Mouse (Mus musculus) hindbrain, embryonic 13.5 days (tissue): Measurements from ENCODE around the gene Dglucy. TPM values are rescaled to one million over a fixed set of nuclear protein-coding genes. Genes with fewer than 3 reads are reported as not detected.

Experiments
- ATAC-seq: fragments of 200-750 bp; cut with Nextera tagmentation; 2 replicates; pipeline ENCODE4 v1.8.0; 2017; ENCODE audit warnings: moderate TSS enrichment; ENCODE audit not compliant: low FRiP score
- H3K27ac ChIP-seq: fragments of 300-500 bp; sonication (generic); 2 replicates; pipeline ENCODE4 v1.5.1; 2015; ENCODE audit warnings: inconsistent platforms, mild to moderate bottlenecking, moderate library complexity
- H3K27me3 ChIP-seq: fragments of 300-500 bp; sonication (generic); 2 replicates; pipeline ENCODE4 v1.6.1; 2015; ENCODE audit warnings: mild to moderate bottlenecking, inconsistent platforms
- H3K36me3 ChIP-seq: fragments of 300-500 bp; sonication (generic); 2 replicates; pipeline ENCODE4 v1.6.1; 2015; ENCODE audit warnings: mild to moderate bottlenecking, inconsistent platforms
- H3K4me1 ChIP-seq: fragments of 300-500 bp; sonication (generic); replicated peaks from 2 replicates; pipeline ENCODE4 v1.6.1; 2015; ENCODE audit warnings: inconsistent platforms
- H3K4me2 ChIP-seq: fragments of 300-500 bp; sonication (generic); 2 replicates; pipeline ENCODE4 v1.6.1; 2015; ENCODE audit warnings: inconsistent platforms, mild to moderate bottlenecking, moderate library complexity
- H3K4me3 ChIP-seq: fragments of 300-500 bp; sonication (generic); 2 replicates; pipeline ENCODE4 v1.5.1; 2015; ENCODE audit warnings: mild to moderate bottlenecking, inconsistent platforms
- H3K9ac ChIP-seq: fragments of 300-500 bp; sonication (generic); 2 replicates; pipeline ENCODE4 v1.6.1; 2015; ENCODE audit warnings: mild to moderate bottlenecking, inconsistent platforms
- H3K9me3 ChIP-seq: fragments of 300-500 bp; sonication (generic); 2 replicates; pipeline ENCODE4 v1.6.1; 2016; ENCODE audit warnings: inconsistent platforms
- WGBS: fragments of 180-500 bp; shearing (Covaris S2); methylation state at CpG from one replicate; pipeline ENCODE4 v1.1.7; 2015; 5-methylcytosine and 5-hydroxymethylcytosine counted together
- polyA plus RNA-seq: library from polyadenylated mRNA; unstranded; fragments of >200 nt; fragmentation: Nextera tagmentation; extraction: Ambion mirVana; gene quantifications from 2 replicates; pipeline ENCODE4 v1.2.1, GENCODE M21; 2015

Gene Dglucy
- polyA plus RNA-seq, 1 experiment from 2014 or later: 1.9 TPM

DNA sequence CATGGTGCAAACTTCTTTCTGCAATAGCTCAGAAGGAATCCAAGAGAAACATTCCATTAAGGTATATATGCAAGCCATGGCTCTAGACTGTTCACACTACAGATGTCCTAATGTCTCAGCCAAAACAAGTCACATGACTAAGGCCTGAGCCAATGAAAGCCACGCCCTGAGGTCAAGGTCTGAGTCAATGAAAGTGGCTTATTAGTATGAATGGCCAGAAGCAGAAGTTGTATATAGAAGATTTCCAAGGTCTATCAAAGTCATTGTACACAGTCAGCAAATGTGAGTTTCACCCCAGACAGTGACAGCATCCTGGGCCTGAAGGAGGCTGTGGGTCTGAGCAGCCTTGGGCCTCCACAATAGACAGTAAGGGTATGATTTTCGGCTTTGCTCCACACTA, 52.2 kb downstream of the Dglucy start:
- Histone ChIP-seq H3K4me2 (no peak overlapping the region), H3K9me3 (no peaks in the 10 kb centered on the region), H3K4me1 (peaks cover 11% of the 10 kb centered on the region; the same call in 1 of the 2 replicates), H3K27ac (no peak overlapping the region), H3K9ac (no peak overlapping the region), H3K36me3 (no peaks in the 10 kb centered on the region), H3K27me3 (no peaks in the 10 kb centered on the region), H3K4me3 (no peak overlapping the region)
- 79% methylated on average over 2 of the region's 2 CpGs for WGBS
- ATAC-seq: no peak

DNA sequence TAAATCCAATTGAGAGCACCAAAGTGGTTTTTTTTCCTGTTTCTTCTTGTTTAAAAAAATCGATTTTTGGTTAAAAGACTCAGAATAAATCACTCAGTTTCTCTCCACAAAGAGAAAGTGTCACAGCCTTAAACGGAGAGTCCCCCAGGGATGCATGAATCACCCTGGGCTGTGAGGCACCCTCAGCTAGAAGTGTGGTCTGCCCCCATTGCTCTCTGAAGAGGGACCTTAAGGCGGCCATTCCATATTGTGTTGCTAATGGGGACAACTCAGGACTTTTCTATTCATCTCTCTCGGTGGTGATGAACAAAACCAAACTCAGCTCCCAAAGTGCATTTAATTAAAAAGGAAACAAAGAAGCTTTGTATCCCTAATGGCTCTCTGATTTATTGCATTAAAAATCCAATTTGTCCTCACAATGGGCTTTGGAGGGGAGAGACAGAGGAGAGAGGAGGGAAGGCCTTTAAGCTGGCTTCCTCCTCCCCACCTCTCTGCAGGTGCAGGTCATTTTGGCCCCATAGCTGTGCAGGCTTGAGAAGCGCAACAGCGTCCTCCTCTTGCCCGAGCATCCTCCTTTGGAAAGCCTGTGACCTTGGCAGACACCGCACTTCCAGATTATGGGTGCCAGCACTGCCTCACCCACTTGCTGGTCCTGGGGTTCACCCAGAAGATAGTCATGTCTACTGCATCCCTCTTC, 52.9 kb downstream of the Dglucy start:
- peaks cover 11% of the 10 kb centered on the region; the same call in 1 of the 2 replicates for H3K4me1 ChIP-seq
- 24% methylated on average over 8 of the region's 8 CpGs for WGBS
- ATAC-seq: peak; percentile 83; the same call in 1 of the 2 replicates
- no peaks in the 10 kb centered on the region for H3K27me3 ChIP-seq
- H3K27ac ChIP-seq: 0 out of 2 replicates have a peak overlapping the region, but pooled peaks have one; percentile 0
- H3K4me2 ChIP-seq: no peak overlapping the region
- H3K9ac ChIP-seq: no peak overlapping the region
- H3K9me3 ChIP-seq: no peaks in the 10 kb centered on the region
- no peaks in the 10 kb centered on the region for H3K36me3 ChIP-seq
- H3K4me3 ChIP-seq: no peak overlapping the region

DNA sequence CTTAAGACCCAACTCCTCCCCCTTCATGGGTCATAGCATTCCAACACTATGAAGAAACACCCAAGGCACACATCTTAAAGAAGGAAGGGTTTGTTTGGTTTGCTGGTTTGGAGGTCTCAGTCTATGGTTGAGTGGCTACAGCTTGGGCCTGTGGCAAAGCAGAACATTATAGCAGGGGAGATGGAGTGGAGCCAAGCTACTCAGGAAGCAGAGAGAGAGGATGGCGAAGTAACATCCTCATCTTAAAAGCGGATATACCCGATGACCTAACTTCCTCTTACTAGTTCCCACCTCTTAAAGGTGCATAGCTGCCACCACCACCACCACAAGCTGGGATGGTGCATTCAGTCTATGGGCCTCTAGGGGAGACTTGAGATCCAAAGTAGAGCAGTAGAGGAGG, 58.4 kb downstream of the Dglucy start:
- 95% methylated on average over 3 of the region's 3 CpGs for WGBS
- Histone ChIP-seq H3K36me3 (no peaks in the 10 kb centered on the region), H3K4me1 (peaks cover 14% of the 10 kb centered on the region)

DNA sequence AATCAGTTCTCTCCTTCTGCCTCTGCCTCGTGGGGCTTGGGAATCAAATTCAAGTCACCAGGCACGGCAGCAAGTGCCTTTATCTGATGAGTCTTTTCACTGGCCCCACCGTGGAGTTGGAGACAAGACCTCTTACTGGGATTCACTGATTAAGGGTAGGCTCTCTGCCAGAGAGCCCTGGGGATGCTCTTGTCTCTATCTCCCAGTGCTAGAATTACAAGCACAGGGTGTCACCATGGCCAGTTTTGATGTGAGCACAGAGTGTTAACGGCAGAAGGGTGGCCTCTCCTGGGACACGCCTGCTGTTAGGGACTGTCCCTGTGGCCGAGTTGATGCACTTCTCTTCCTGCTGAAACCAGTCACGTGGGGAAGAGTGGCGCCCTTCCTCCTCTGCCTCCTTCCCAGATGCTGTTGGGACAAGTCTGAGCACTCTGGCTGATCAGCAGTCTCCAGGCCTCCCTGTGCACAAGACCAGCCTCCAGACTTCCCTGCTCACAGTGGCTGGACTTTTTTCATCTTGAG, 60.3 kb downstream of the Dglucy start:
- WGBS: 33% methylated on average over 8 of the region's 8 CpGs
- ATAC-seq: no peak
- H3K27me3 ChIP-seq: no peaks in the 10 kb centered on the region

More for the DNA sequence above, 58.4 kb downstream of the Dglucy start:
- Histone ChIP-seq H3K27me3 (no peaks in the 10 kb centered on the region), H3K9me3 (no peaks in the 10 kb centered on the region), H3K9ac (no peak overlapping the region), H3K4me3 (no peak overlapping the region), H3K4me2 (no peak overlapping the region), H3K27ac (no peak overlapping the region)
- no peak for ATAC-seq

DNA sequence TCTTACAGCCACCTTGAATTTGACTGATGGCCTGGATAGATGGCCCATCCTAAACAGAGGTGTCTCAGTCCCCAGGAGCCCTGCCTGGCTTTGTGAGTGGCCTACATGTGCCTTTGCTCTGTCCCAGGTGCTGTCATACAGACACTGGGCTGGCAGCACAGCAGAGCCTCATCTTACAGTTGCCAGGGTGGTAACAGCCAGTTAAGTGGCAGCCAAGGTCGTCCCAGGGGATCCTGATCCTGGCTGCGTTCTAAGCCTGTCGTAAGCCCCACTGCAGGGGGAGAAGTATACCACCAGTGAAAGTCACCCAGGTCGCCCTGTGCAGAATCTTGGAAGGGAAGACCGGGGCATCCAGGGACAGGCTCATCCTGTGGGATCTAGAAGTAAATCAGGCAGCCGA, 61.1 kb downstream of the Dglucy start:
- Histone ChIP-seq H3K4me2 (no peak overlapping the region), H3K27me3 (no peaks in the 10 kb centered on the region), H3K4me1 (peaks cover 14% of the 10 kb centered on the region), H3K4me3 (no peak overlapping the region), H3K9me3 (no peaks in the 10 kb centered on the region), H3K9ac (no peak overlapping the region), H3K27ac (no peak overlapping the region), H3K36me3 (no peaks in the 10 kb centered on the region)
- ATAC-seq: no peak
- 69% methylated on average over 6 of the region's 6 CpGs for WGBS

More for the DNA sequence above, 60.3 kb downstream of the Dglucy start:
- Histone ChIP-seq H3K9ac (no peak overlapping the region), H3K27ac (no peak overlapping the region), H3K4me3 (no peak overlapping the region), H3K4me1 (peaks cover 14% of the 10 kb centered on the region), H3K36me3 (no peaks in the 10 kb centered on the region), H3K9me3 (no peaks in the 10 kb centered on the region), H3K4me2 (no peak overlapping the region)

DNA sequence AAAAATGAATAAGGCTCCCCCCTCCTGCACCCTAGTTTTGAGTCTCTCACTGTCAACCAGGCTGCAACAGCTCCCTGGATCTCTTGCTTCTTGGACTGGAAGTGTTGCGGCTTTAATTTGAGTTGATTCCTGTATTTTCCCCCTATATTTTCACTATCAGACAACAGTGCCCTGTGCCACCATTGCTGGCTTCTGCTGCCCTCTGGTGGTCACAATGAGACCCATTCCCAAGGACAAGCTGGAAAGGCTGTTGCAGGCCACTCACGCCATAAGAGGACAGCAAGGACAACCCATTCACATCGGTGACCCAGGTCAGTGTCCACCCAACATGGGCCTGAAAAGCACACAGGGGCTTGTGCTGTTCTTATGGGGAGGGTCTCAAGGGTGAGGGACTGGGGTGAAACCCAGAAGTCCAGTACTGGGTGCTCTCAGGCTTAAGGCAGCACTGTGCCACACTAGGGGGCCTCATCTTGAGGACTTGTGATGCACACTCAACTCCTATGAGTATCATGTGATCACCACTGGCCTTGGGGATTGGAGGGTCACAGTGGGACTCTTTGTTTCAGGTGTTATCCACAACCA, 62.4 kb downstream of the Dglucy start:
- Histone ChIP-seq H3K4me3 (no peak overlapping the region), H3K9me3 (no peaks in the 10 kb centered on the region), H3K4me1 (peaks cover 14% of the 10 kb centered on the region), H3K9ac (no peak overlapping the region), H3K27me3 (no peaks in the 10 kb centered on the region), H3K36me3 (no peaks in the 10 kb centered on the region), H3K27ac (no peak overlapping the region), H3K4me2 (no peak overlapping the region)
- WGBS: 28% methylated on average over 3 of the region's 3 CpGs
- peak; percentile 71 for ATAC-seq

- peaks cover 28% of the 10 kb centered on the region for H3K4me1 ChIP-seq
- WGBS: 91% methylated on average over 4 of the region's 4 CpGs
- no peak overlapping the region for H3K4me2 ChIP-seq
- H3K9ac ChIP-seq: no peak overlapping the region
- H3K9me3 ChIP-seq: no peaks in the 10 kb centered on the region
- H3K27ac ChIP-seq: no peak overlapping the region
- no peaks in the 10 kb centered on the region for H3K27me3 ChIP-seq
- ATAC-seq: no peak
- H3K36me3 ChIP-seq: no peaks in the 10 kb centered on the region
- H3K4me3 ChIP-seq: no peak overlapping the region
Observed at GRCm38 (mm10) chr12:100843171-100843570, 64.3 kb downstream of the Dglucy start.

GRCm38 (mm10) chr12:100844546-100844945, 65.7 kb downstream of the Dglucy start:
- H3K4me3 ChIP-seq: no peak overlapping the region
- H3K9me3 ChIP-seq: no peaks in the 10 kb centered on the region
- H3K27ac ChIP-seq: no peak overlapping the region
- H3K36me3 ChIP-seq: no peaks in the 10 kb centered on the region
- ATAC-seq: no peak
- H3K4me1 ChIP-seq: peaks cover 19% of the 10 kb centered on the region
- H3K9ac ChIP-seq: no peak overlapping the region
- 81% methylated on average over 7 of the region's 7 CpGs for WGBS
- H3K27me3 ChIP-seq: no peaks in the 10 kb centered on the region
- no peak overlapping the region for H3K4me2 ChIP-seq

DNA sequence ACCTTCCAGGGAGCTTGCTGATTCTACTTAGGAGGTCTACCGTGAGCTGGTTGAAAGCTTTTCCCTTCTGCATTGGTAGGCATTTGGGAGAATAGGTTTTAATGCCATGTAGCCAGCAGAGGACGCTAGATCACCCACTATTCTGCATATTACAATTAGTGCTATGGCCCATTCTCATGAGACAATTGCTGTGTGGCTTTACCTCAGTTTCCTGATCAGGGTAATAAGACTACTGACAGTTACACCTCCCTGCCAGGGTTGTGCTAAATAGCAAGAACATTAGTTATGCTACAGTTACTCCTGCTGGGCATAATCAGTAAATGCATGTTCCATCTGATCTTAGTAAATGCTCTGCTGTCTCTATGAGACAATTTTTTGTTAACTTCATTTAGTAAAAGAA, 67.0 kb downstream of the Dglucy start:
- H3K4me1 ChIP-seq: peaks cover 14% of the 10 kb centered on the region
- no peaks in the 10 kb centered on the region for H3K36me3 ChIP-seq
- no peak for ATAC-seq
- H3K4me2 ChIP-seq: no peak overlapping the region
- no peak overlapping the region for H3K9ac ChIP-seq
- 37% methylated on average over 2 of the region's 2 CpGs for WGBS
- no peak overlapping the region for H3K4me3 ChIP-seq
- no peak overlapping the region for H3K27ac ChIP-seq
- H3K9me3 ChIP-seq: no peaks in the 10 kb centered on the region
- no peaks in the 10 kb centered on the region for H3K27me3 ChIP-seq

DNA sequence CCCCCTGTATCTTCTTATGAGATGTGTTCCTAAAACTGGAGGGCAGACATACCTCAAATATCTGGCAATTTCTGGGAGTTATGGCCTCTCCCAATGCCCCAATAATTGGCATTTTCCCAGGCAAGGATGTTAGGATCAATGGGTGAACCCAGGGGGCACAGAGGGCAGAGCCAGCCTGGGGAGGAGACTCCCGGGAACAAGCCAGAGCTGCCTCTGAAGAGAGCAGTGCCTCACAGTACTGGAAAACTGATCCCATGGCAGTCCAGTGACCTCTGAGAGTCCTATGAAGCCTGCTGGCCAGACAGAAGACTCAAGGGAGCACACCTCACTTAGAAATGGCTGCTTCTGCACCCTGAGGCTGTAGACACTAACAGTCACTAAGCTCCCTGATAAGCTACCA, 67.7 kb downstream of the Dglucy start:
- Histone ChIP-seq H3K27ac (no peak overlapping the region), H3K9ac (no peak overlapping the region), H3K4me2 (no peak overlapping the region), H3K4me3 (no peak overlapping the region), H3K4me1 (peaks cover 14% of the 10 kb centered on the region), H3K36me3 (no peaks in the 10 kb centered on the region), H3K9me3 (no peaks in the 10 kb centered on the region), H3K27me3 (no peaks in the 10 kb centered on the region)
- 26% methylated on average over 1 of the region's 1 CpGs for whole genome bisulfite sequencing
- ATAC-seq: no peak

GRCm38 (mm10) chr12:100847437-100848080, 68.7 kb downstream of the Dglucy start:
- WGBS: 44% methylated on average over 11 of the region's 11 CpGs
- Histone ChIP-seq H3K27me3 (no peaks in the 10 kb centered on the region), H3K4me3 (no peak overlapping the region), H3K4me2 (no peak overlapping the region), H3K9ac (no peak overlapping the region), H3K36me3 (no peaks in the 10 kb centered on the region), H3K9me3 (no peaks in the 10 kb centered on the region), H3K4me1 (peaks cover 14% of the 10 kb centered on the region), H3K27ac (peak overlapping the region; percentile 53; the same call in 1 of the 2 replicates)
- peak; percentile 25; the same call in 1 of the 2 replicates for ATAC-seq

DNA sequence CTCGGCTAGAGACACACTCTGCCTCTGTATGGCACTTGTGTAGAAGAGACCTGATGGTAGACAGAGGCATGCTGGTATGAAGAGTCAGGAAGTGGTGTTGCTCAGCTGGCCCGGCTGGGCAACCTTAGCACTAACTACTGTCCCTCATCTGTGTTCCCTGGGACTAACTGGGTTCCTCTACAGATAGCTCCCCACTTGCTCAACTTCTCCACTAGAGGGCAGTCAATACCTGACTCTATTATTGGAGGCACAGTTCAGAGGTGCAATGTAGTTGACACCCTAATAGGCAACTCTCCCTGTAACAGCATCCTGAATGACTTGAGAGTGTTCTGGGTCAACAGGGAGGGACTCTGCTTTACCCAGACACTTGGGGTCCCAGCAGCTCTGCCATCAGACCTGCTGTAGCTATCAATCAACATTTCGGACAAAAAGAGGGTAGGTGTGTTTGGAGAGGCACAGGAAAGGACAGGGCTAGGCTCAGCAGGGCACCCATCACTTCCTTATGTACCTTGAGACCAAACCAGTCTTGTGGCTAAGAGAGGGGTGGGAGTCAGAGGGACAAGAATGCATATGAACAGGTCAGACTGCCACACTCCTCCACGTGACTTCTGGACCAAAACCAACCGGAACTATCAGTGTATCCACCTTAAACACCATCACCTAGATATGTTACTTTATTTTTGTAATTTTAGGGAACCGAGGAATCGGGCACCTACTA, 70.7 kb downstream of the Dglucy start:
- 80% methylated on average over 7 of the region's 7 CpGs for WGBS
- Histone ChIP-seq H3K9me3 (no peaks in the 10 kb centered on the region), H3K27ac (no peak overlapping the region), H3K27me3 (no peaks in the 10 kb centered on the region), H3K4me2 (no peak overlapping the region), H3K4me1 (peaks cover 14% of the 10 kb centered on the region), H3K9ac (no peak overlapping the region), H3K4me3 (no peak overlapping the region), H3K36me3 (no peaks in the 10 kb centered on the region)
- ATAC-seq: peak; percentile 76
